Mouse (Mus musculus) heart, postnatal 25 days (tissue): Measurements from ENCODE around the gene Rcc2. TPM values are rescaled to one million over a fixed set of nuclear protein-coding genes. Genes with fewer than 3 reads are reported as not detected.
A peak's percentile ranks its signal among the peaks of the same experiment; 100 is the strongest.

Experiments
- DNase-seq: peaks from one replicate; pipeline ENCODE4 v3.0.0; 2022; ENCODE audit warnings: low spot score
- intact Hi-C: fragments of 180-260 bp; cut with DNase I; formaldehyde crosslinking; loops from one replicate; pipeline ENCODE4 v1.15.1; 2025
- total RNA-seq, 2 experiments: library from RNA; stranded (reverse); gene quantifications; 2 replicates each; pipeline ENCODE4 v1.2.3; 2021

Rcc2 gene
- total RNA-seq = 10 to 100 TPM; 15.0 to 15.3 TPM

DNA sequence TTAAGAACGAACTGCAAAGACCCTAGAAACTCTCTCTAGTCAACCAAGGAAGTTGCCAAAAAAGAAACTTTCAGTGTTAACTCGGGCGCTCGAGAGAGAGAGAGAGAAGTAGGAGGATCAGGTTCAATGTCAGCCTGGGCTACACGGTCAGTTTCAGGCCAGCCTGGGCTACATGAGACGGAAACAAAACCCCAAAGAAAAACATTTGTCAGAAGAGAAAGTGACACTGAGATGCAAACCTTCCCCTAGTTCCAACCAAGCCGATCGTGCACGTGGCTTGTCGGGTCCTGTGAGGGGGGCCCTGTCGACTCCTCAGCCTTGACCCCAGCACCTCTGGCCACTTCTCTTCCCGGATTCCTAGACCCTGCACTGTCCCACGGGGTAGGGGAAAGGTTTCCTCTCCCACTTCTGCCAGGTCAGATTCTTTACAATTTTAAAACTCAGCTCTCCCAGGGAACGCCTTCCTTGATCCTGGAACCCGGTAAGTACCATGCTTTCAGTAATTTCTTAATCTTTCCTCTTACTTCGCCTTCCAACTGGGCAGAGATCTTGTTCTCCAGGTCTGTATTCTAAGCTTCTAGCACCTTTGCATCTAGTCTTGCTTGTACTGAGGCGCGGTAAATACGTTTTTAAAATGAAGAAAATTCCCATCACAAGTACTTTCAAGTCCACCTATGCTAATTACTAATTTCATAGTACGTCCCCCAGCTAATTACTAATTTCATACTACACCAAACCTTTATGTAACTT is at the start of gene Rcc2:
Rcc2 (plus strand) TSS at position 273 of the 750 bp plus-strand sequence.
- intact Hi-C loops = loop anchor here (2.0 kb wide), 1 partner anchor 20 kb away; no protein-coding TSS in a partner anchor
- DNase-seq = no peak

DNA sequence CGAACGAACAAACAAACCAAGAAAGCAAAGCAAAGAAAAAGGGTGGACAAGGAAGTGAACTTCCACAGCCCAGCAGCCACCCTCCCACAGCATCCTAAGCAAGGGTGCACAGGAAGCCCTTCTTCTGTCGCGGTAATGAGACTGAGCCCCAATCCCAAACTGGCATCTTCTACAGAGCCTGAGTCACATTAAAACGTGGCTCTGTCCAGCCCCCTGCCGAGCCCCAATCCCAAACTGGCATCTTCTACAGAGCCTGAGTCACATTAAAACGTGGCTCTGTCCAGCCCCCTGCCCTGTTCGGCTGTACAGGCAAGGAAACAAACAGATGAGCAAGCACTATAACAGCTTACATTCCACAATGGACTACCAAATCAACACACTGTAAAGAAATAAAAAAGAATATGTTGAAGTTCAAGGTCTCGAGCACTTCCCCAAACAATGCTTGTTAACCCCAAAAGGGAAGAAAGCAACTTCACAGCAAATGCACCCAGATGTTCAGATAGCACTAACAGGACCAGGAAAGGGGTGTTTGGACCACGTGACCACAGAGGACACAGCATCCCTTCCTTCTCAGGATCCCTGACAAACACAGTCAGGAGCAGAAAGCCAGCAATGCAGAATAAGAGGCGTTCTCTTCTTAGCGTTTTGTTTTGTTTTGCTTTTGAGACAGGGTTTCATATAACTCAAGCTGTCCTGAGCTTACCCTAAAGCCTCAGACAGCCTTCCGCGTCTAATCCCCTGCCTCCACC is 46.3 kb upstream of the Rcc2 start:
- no peak for DNase-seq
- intact Hi-C loops = no loop called here

DNA sequence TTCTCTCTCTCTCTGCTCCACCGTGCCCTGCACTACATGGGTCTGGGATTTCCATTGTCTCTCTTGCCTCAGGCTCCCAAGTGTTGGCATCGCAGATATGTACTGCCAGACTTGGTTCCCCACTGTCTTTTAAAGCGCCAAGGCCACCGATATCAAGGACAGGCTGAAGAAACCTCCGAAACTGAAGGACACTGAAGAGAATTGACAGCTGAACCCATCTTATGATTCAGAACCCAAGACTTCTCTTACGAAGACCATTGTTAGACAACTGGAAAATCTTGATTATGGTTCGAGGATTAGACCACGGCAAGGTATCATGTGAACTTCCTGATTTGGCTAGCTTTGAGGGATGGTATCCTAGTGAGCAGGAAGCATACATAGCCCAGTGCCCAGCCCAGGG is 45.5 kb upstream of the Rcc2 start:
- intact Hi-C loops = no loop called here
- DNase-seq = no peak

DNA sequence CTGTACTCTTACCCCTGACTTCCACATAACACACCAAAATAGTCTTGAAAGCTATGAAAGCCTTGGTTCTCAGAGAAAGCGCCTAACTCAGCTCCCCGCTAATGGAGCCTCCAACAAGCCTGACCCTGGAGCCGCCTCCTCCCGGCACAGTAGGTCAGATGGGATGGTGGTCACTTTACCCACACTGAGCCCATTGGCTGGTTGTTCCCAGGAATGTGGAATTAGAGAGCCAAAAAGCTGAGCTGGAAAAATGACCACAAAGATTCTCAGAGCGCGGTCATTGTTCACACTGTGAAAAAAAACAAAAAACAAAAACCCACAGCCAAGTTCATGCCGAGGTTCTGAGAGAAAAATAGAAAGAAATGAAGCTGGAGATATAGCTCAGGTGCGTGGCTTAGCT is 43.8 kb upstream of the Rcc2 start:
- no peak for DNase-seq
- intact Hi-C loops = no loop called here

DNA sequence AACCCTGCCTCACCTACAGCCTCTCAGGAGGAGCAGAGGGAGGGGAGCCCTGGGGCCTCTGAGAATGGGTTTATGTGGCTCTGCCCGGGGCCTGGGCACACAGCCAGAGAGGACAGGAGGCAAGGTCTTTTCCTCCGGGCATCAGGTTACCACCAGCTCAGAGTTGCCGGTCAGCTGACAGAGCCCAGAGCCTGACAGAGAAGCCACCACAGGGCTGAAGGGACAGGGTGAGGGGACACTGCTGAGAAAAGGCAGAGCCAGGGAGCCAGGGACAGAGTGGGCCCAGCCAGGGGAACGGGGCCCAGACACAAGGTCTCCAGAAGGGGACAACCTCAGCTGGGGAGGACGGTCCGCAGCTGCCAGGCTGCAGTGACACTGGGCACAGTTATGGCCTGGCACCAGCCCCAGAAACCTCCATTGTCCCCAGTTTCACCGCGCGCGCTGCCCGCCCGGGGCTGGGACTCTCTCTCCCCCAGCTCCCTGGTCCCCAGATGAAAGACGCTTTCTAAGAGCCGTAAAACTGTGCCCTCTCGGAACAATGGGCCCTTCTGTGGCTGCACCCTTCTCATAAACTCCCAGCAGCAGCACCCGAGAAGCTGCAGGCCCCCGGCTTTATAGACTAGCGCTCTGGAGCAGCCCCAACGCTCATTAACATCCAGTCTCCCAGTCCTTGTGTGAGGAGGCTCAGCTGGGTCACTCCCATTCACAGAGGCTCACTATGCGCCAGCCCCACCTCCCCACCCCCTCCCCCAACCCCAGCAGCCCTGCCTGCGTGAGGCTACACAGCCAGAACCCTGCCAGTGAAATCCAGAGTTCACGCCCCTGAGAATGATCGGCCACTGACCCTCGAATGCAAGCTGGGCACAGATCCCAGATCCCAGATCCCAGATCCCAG is 42.4 kb upstream of the Rcc2 start:
- peak; percentile 41 for DNase-seq
- intact Hi-C loops = no loop called here

DNA sequence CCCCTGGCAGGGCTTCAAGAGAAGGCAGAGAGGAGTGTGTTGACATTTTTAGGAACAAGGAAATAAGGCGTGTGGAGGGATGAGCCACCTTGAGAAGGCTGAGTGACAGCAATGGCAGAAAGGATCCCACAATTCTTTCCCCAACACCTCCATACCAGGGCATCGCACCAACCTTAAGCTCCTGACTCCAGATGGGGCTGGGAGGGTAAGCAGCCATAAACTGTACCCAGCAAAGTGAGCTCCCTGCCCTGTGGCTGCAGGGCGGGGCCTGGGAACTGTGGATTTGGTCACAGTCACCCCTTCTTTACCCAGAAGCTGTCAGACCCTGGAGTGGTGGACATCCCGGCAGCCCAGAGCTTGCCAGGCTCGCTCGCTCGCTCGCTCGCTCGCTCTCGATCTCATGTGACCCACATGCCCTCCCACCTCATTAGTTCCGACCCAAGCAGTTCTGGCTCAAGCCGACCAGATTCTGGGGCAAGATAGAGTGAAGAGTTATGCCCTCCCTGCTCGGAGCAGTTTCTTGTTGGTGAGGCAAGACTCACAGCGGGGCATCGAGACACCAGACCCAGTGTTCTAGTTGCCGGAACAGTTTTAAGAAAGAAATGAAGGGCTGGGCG is 38.8 kb upstream of the Rcc2 start:
- intact Hi-C loops = no loop called here
- DNase-seq = no peak

DNA sequence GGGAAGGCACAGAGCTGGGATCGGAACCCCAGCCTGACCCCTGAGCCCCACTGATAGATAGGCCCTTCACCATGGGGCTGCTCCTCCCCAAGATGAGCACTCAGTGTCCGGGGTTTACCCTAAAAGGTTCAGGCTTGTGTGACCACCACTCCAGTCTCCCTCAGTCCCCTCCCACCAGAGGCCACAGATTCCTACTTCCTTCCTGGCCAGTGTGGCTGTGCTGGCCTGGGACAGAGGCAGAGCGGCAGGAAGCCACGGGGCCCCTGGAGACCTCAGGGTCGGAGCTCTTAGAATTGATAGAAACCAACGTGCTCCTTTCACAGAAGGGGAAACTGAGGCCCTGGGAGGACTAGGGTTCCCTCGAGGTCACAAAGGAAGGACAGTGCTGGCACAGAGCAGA is 37.9 kb upstream of the Rcc2 start:
- intact Hi-C loops = no loop called here
- DNase-seq = no peak

DNA sequence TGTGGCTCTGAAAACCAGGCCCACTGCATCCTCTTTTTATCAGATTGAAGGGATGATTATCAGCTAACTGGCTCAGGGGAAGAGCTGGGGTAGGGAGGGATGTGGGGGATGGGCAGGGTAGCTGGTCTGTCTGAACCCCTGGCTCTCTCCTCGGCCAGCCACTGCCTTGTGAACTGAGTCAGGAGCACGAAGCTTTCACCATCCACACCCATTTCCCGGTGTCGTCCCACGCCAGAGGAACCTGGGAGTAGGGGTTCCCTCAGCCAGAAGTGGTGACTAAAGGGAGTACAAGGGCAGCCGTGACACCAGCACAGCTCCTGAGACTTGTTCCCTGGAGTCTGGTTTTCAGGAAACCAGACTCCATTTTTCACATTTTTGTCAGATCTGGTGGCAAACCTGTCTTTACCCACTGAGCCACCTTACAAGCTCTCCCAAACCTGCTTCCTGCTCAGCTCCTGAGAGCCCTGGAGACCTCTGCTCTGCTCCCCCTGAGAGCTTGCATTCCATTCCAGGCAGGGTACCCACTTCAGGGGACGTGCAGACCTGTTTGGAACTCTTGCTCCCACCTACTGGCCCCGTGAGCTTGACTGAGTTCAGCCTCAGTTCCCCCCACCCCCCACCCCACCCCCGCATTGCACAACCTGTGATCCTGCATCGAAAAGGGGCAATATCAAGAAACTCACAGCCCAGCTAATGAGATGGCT is 37.3 kb upstream of the Rcc2 start:
- intact Hi-C loops = no loop called here
- no peak for DNase-seq

DNA sequence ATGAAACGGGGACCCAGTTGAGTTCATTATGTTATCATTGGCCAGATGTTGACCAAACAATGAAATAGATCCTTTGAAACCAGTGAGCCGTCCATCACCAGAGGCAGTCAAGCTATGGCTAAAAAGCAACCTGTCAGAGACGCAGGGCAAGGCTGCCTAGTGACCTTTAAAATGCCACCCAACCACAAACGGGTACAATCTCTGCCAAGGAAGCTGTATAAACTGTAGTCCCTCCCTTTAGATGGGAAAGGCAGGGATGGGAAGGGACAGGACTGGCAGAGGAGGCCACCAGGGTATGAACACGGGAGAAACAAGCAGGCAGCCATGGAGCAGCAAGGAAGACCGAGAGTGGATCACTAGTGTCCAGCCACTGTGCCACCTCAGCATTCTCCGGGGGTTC is 35.3 kb upstream of the Rcc2 start:
- intact Hi-C loops = no loop called here
- DNase-seq = no peak

DNA sequence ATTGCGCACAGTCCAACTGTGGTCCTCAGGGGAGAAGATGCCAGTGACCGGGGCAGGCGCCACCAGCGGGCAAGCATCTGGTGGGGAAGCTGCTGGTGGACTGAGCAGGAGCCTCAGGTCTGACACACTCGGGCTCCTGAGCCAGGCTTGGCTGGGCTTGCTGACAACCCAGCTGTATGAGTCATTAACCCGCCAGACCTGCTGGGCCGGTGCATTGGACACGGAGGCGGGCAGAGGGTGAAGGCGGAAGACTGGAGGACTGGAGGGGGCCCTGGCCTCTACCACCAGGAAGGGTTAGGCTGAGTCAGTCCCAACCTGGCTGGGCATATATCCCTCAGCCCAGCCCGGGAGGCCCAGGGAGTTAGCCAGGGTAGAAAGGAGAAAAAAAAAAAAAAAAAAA is 34.6 kb upstream of the Rcc2 start, which contains the start of gene Arhgef10l:
Arhgef10l (minus strand) TSS at position 253 of the 400 bp plus-strand sequence.
- intact Hi-C loops = no loop called here
- no peak for DNase-seq

DNA sequence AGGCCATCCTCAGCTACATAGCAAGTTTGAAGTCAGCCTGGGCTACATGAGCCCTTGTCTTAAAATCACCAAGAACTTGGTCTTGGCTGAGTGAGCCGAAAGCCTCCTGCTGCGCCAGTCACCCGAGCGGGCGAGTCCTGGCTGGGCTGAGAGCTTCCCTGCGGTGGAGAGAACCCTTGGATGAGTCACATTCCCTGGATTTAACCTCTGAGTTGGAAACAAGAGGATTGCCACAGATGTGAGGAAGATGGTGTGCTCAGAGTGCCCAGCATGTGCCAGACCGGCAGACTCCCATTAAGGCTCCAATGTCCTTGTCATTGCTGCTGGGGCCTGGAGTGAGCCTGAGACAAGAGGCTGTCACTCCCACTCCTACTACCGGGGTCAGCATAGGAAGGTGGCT is 32.5 kb upstream of the Rcc2 start:
- intact Hi-C loops = no loop called here

DNA sequence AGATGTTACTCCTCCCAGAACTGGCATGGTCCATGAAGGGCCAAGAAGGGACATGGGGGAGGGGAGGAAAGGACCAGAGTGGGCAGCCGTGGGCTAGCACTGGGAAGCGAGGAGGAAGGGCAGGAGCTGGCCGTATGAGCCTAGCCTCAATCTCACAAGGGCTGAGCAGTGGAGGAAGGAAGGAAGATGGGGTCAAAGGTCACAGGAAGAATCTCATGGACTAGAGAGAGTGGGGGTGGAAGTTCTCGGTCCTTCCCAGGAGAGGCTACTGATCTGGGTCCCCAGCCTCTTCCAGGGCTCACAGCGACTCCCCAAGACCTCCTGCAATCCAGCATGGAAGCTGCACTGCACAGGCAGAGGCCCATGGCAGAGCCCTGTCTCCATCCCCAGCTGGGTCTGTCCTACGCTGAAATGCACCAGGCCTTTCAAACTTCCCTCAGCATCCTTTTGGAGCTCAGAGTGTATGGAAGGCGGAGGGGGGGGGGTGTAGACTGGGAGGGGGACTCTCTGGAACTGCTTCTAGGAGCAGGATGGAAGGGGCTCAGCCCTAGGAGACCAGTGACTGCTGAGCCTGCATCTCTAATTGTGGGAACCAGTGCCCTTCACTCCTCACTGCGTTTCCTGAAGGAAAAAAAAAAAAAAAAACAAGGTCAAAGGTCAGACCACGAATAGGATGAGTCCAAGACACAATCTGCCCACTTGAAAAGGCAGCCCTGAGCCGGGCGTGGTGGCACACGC is 26.6 kb upstream of the Rcc2 start:
- DNase-seq = no peak
- intact Hi-C loops = loop anchor here (1.0 to 10.0 kb wide), 3 partner anchors 81 to 419 kb away; no protein-coding TSS in a partner anchor

More for the DNA sequence above, 32.5 kb upstream of the Rcc2 start:
- DNase-seq = no peak

DNA sequence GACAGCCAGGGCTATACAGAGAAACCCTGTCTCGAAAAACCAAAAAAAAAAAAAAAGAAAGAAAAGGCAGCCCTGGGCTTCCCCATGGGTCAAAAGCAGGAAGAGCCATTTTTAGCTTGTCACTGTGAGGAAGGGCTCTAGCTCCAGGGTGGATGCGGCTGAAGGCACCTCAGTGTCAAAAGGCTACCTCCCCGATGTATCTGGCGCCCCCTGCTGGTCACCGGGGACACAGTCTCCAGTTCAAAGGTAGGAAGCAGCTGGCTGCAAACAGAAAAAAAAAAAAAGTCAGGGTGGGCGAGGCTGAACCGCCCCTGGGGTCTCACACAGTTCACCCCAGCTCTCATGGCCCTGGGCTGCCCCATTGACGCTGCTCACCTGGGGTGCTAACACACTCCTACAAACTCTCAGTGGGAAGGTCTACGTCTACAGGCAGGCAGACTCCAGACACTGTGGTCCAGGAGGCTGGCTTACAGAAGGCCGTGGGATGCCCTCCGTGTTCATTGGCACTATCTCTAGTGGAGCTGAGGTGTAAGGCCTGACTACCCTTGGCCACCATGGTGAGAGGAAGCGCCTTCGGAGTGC is 25.9 kb upstream of the Rcc2 start:
- peak; percentile 48 for DNase-seq
- intact Hi-C loops = loop anchor here (1.0 to 10.0 kb wide), 3 partner anchors 82 to 420 kb away; no protein-coding TSS in a partner anchor

DNA sequence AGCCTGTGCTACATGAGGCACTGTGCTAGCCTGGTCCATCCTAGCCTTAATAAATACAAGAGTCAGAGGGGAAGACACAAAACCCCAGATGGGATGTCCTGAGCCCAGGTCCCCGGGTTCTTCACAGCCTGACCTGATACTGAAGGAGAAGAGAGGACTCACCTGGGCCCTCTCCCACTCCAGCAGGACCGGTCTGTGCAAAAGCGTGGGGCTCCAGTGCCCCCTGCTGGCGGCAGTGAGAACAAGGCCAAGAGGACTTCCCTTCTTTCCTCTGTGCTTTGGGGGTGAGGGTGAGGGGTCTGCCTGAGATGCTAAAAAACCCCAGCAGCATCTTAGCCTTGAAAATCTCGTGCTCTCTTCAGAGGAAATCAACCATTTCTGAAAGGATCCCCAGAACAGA is 21.3 kb upstream of the Rcc2 start:
- DNase-seq = no peak
- intact Hi-C loops = loop anchor here (1.0 to 10.0 kb wide), 3 partner anchors 34 to 424 kb away; no protein-coding TSS in a partner anchor

DNA sequence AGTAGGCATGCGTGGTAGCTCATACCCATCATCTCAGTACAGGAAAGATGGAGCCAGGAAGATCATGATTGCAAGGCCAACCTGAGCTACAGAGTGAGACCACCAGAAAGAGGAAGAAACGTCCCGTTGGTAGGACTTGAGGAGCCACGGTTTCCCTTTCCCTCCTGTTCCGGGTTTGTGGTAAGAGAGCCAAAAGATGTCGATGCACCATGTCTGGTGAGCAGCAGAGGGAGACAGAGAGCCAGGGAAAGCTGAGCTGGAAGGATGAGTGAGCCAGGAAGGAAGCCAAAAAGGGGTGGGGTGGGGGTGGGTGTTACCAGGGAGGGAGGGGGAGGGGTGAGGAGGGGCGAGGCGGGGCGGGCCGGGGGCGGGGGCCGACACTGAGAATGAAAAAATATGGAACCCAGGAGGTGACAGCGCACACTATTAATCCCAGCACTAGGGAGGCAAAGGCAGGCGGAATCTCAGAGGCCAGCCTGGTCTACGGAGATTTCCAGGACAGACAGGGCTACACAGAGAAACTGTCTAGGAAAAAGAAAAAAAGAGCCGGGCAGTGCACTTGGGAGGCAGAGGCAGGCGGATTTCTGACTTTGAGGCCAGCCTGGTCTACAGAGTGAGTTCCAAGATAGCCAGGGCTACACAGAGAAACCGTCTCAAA is 20.5 kb upstream of the Rcc2 start:
- peak; percentile 52 for DNase-seq
- intact Hi-C loops = loop anchor here (1.0 to 10.0 kb wide), 4 partner anchors 21 to 425 kb away; partner anchors contain the start of gene Rcc2

DNA sequence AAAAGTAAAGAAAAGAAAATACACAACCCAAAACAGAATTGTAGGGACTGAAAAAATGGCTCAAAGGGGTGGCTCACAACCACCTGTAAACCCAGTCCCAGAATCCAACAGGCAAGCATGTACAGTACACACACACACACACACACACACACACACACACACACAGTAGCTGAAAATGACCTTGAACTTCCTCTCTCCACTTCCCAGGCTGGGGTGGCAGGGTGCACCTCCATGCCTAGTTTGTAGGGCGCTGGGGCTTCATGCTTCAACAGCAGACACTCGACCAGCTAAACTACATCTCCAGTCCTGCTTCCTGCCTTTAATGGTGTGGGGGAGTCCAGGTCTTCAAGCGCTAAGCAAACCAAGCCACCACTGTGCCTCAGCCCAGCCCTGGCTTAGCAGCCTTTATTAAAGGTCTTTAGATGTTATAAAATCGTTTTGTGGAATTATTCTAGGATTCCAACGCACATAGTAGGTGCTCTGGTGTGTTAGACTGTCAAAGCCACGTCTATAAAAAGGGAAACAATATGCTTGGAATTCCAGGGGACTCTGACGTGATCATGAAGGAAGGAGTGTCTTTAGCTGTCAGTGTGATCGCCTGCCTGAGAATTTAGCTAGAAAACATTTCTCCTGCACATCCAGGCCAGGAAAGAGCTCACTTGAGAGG is 19.5 kb upstream of the Rcc2 start:
- DNase-seq = no peak
- intact Hi-C loops = loop anchor here (2.0 kb wide), 1 partner anchor 20 kb away; the partner anchor contains the start of gene Rcc2

DNA sequence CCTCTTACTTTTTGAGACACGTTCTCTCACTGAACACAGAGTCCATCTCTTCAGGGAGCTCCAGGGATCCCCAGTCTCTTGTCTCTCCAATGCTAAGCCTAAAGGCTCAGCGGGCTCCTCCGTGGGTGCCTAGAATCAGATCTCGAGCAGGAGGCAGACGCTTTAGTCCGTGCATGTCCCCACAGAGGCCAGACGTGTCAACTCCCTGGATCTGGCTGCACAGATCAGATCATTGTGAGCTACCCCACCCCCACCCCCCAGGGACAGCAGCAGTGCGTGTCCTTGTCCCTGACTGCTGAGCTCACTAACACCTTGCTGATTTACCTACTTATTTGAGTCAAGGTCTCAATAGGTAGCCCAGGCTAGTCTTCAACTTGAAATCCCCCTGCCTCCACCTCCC is 16.7 kb upstream of the Rcc2 start:
- DNase-seq = no peak
- intact Hi-C loops = no loop called here
